Mouse (Mus musculus) forebrain, embryonic 16.5 days (tissue): Measurements from ENCODE around the gene C1qtnf3. TPM values are rescaled to one million over a fixed set of nuclear protein-coding genes. Genes with fewer than 3 reads are reported as not detected.

Source experiments
- ATAC-seq: fragments of 200-750 bp; cut with Nextera tagmentation; 2 replicates; pipeline ENCODE4 v1.8.0; 2017; ENCODE audit warnings: mild to moderate bottlenecking, moderate library complexity
- H3K27ac ChIP-seq: fragments of 300-500 bp; sonication (generic); 2 replicates; pipeline ENCODE4 v1.5.1; 2014; ENCODE audit warnings: low read length, control low read depth
- H3K27me3 ChIP-seq: fragments of 300-500 bp; sonication (generic); replicated peaks from 2 replicates; pipeline ENCODE4 v1.6.1; 2014; ENCODE audit warnings: low read length; ENCODE audit not compliant: control insufficient read depth, insufficient read depth
- H3K36me3 ChIP-seq: fragments of 300-500 bp; sonication (generic); 2 replicates; pipeline ENCODE4 v1.6.1; 2014; ENCODE audit not compliant: control insufficient read depth, insufficient read depth
- H3K4me1 ChIP-seq: fragments of 300-500 bp; sonication (generic); replicated peaks from 2 replicates; pipeline ENCODE4 v1.6.1; 2014; ENCODE audit warnings: low read length; ENCODE audit not compliant: control insufficient read depth, insufficient read depth
- H3K4me2 ChIP-seq: fragments of 300-500 bp; sonication (generic); 2 replicates; pipeline ENCODE4 v1.6.1; 2014; ENCODE audit warnings: mild to moderate bottlenecking, low read length, control low read depth
- H3K4me3 ChIP-seq: fragments of 300-500 bp; sonication (generic); replicated peaks from 2 replicates; pipeline ENCODE4 v1.5.1; 2014; ENCODE audit warnings: mild to moderate bottlenecking, low read length, control low read depth
- H3K9ac ChIP-seq: fragments of 300-500 bp; sonication (generic); replicated peaks from 2 replicates; pipeline ENCODE4 v1.6.1; 2014; ENCODE audit warnings: low read depth, low read length, control low read depth
- H3K9me3 ChIP-seq: fragments of 300-500 bp; sonication (generic); 2 replicates; pipeline ENCODE4 v1.6.1; 2016; ENCODE audit warnings: low read length; ENCODE audit not compliant: control insufficient read depth
- WGBS: fragments of 180-500 bp; shearing (Covaris S2); extraction: QIAGEN DNeasy Blood & Tissue Kit; methylation state at CpG from one replicate; pipeline ENCODE4 v1.1.7; 2014; 5-methylcytosine and 5-hydroxymethylcytosine counted together
- polyA plus RNA-seq: library from polyadenylated mRNA; unstranded; fragments of >200 nt; fragmentation: Nextera tagmentation; extraction: Ambion mirVana; gene quantifications from 2 replicates; pipeline ENCODE4 v1.2.1, GENCODE M21; 2015

C1qtnf3 gene
- polyA plus RNA-seq, 1 experiment from 2014 or later, result 0.18 TPM

GRCm38 (mm10) chr15:10955156-10955555 lies 3.0 kb downstream of the C1qtnf3 start:
- H3K27me3 ChIP-seq, result no peaks in the 10 kb centered on the region
- WGBS, result 77% methylated on average over 5 of the region's 5 CpGs
- no peak overlapping the region for H3K4me3 ChIP-seq
- H3K36me3 ChIP-seq, result no peaks in the 10 kb centered on the region
- ATAC-seq, result no peak
- H3K9ac ChIP-seq, result no peak overlapping the region
- H3K9me3 ChIP-seq, result no peaks in the 10 kb centered on the region
- H3K4me1 ChIP-seq, result no peaks in the 10 kb centered on the region
- H3K27ac ChIP-seq, result no peak overlapping the region
- H3K4me2 ChIP-seq, result no peak overlapping the region

GRCm38 (mm10) chr15:10956706-10957105 lies 4.6 kb downstream of the C1qtnf3 start:
- H3K9me3 ChIP-seq, result no peaks in the 10 kb centered on the region
- H3K9ac ChIP-seq, result no peak overlapping the region
- 43% methylated on average over 3 of the region's 3 CpGs for WGBS
- ATAC-seq, result no peak
- H3K27me3 ChIP-seq, result no peaks in the 10 kb centered on the region
- no peaks in the 10 kb centered on the region for H3K4me1 ChIP-seq
- H3K4me2 ChIP-seq, result no peak overlapping the region
- no peak overlapping the region for H3K4me3 ChIP-seq
- H3K27ac ChIP-seq, result no peak overlapping the region
- no peaks in the 10 kb centered on the region for H3K36me3 ChIP-seq

GRCm38 (mm10) chr15:10959277-10960026 lies 7.3 kb downstream of the C1qtnf3 start:
- no peaks in the 10 kb centered on the region for H3K4me1 ChIP-seq
- H3K27ac ChIP-seq, result no peak overlapping the region
- no peaks in the 10 kb centered on the region for H3K27me3 ChIP-seq
- H3K36me3 ChIP-seq, result no peaks in the 10 kb centered on the region
- no peak overlapping the region for H3K9ac ChIP-seq
- 92% methylated on average over 15 of the region's 15 CpGs for WGBS
- no peak overlapping the region for H3K4me2 ChIP-seq
- no peak for ATAC-seq
- H3K4me3 ChIP-seq, result no peak overlapping the region
- no peaks in the 10 kb centered on the region for H3K9me3 ChIP-seq

GRCm38 (mm10) chr15:10960267-10960666 lies 8.1 kb downstream of the C1qtnf3 start:
- no peaks in the 10 kb centered on the region for H3K36me3 ChIP-seq
- no peak overlapping the region for H3K9ac ChIP-seq
- no peak overlapping the region for H3K4me2 ChIP-seq
- no peaks in the 10 kb centered on the region for H3K4me1 ChIP-seq
- no peak overlapping the region for H3K4me3 ChIP-seq
- 94% methylated on average over 5 of the region's 5 CpGs for WGBS
- ATAC-seq, result no peak
- no peak overlapping the region for H3K27ac ChIP-seq
- H3K9me3 ChIP-seq, result no peaks in the 10 kb centered on the region
- no peaks in the 10 kb centered on the region for H3K27me3 ChIP-seq

GRCm38 (mm10) chr15:10962601-10963000 lies 10.5 kb downstream of the C1qtnf3 start:
- Histone ChIP-seq H3K4me1 (no peaks in the 10 kb centered on the region), H3K9ac (no peak overlapping the region), H3K4me2 (no peak overlapping the region), H3K36me3 (no peaks in the 10 kb centered on the region), H3K9me3 (no peaks in the 10 kb centered on the region), H3K4me3 (no peak overlapping the region), H3K27me3 (no peaks in the 10 kb centered on the region), H3K27ac (no peak overlapping the region)
- no peak for ATAC-seq
- 94% methylated on average over 2 of the region's 2 CpGs for WGBS

GRCm38 (mm10) chr15:10969439-10969838 lies 17.3 kb downstream of the C1qtnf3 start:
- H3K27me3 ChIP-seq, result no peaks in the 10 kb centered on the region
- 86% methylated on average over 3 of the region's 3 CpGs for WGBS
- no peak for ATAC-seq

GRCm38 (mm10) chr15:10970777-10971176 lies 18.6 kb downstream of the C1qtnf3 start:
- ATAC-seq, result no peak
- no peak overlapping the region for H3K4me2 ChIP-seq
- no peak overlapping the region for H3K27ac ChIP-seq
- H3K27me3 ChIP-seq, result no peaks in the 10 kb centered on the region
- no peaks in the 10 kb centered on the region for H3K9me3 ChIP-seq
- H3K36me3 ChIP-seq, result no peaks in the 10 kb centered on the region
- WGBS, result 87% methylated on average over 5 of the region's 5 CpGs
- no peak overlapping the region for H3K4me3 ChIP-seq
- H3K9ac ChIP-seq, result no peak overlapping the region
- H3K4me1 ChIP-seq, result no peaks in the 10 kb centered on the region

More at GRCm38 (mm10) chr15:10969439-10969838, 17.3 kb downstream of the C1qtnf3 start:
- H3K4me3 ChIP-seq, result no peak overlapping the region
- no peak overlapping the region for H3K4me2 ChIP-seq
- H3K4me1 ChIP-seq, result no peaks in the 10 kb centered on the region
- no peak overlapping the region for H3K27ac ChIP-seq
- no peaks in the 10 kb centered on the region for H3K36me3 ChIP-seq
- no peaks in the 10 kb centered on the region for H3K9me3 ChIP-seq
- no peak overlapping the region for H3K9ac ChIP-seq

- H3K27ac ChIP-seq, result no peak overlapping the region
- H3K4me1 ChIP-seq, result peaks cover 6% of the 10 kb centered on the region; the same call in 1 of the 2 replicates
- H3K9me3 ChIP-seq, result no peaks in the 10 kb centered on the region
- H3K4me2 ChIP-seq, result no peak overlapping the region
- H3K4me3 ChIP-seq, result no peak overlapping the region
- no peaks in the 10 kb centered on the region for H3K36me3 ChIP-seq
- no peak for ATAC-seq
- no peaks in the 10 kb centered on the region for H3K27me3 ChIP-seq
- no peak overlapping the region for H3K9ac ChIP-seq
Measured at GRCm38 (mm10) chr15:10977151-10977550, 25.0 kb downstream of the C1qtnf3 start.

GRCm38 (mm10) chr15:10980712-10981111 lies 28.6 kb downstream of the C1qtnf3 start:
- H3K9me3 ChIP-seq, result no peaks in the 10 kb centered on the region
- WGBS, result 55% methylated on average over 2 of the region's 2 CpGs
- no peak for ATAC-seq

More at GRCm38 (mm10) chr15:10980712-10981111, 28.6 kb downstream of the C1qtnf3 start:
- Histone ChIP-seq H3K27ac (no peak overlapping the region), H3K36me3 (no peaks in the 10 kb centered on the region), H3K27me3 (no peaks in the 10 kb centered on the region), H3K4me1 (peaks cover 8% of the 10 kb centered on the region; the same call in 1 of the 2 replicates), H3K4me3 (no peak overlapping the region), H3K4me2 (peak overlapping the region; percentile 77), H3K9ac (no peak overlapping the region)
